Mouse (Mus musculus): ENCODE data around the gene Sdhaf4. TPM values are rescaled to one million over a fixed set of nuclear protein-coding genes. Genes with fewer than 3 reads are reported as not detected.

Sdhaf4 gene
- 99.9 and 101 TPM in 2 replicates for polyA plus RNA-seq (2015; fragmentation: Nextera tagmentation; extraction: Ambion mirVana)

- H3K9ac ChIP-seq (ENCODE audit: low read depth, low read length): peak within 1 kb of the TSS; percentile 94
- WGBS: under 1% methylated on average over 47 of the region's 47 CpGs
- H3K4me1 ChIP-seq (ENCODE audit: control insufficient read depth, insufficient read depth, low read length): peaks cover 5% of the 10 kb centered on the region
- H3K9me3 ChIP-seq (replicated peaks; ENCODE audit: control insufficient read depth, low read length, poor library complexity, severe bottlenecking): no peaks in the 10 kb centered on the region
- ATAC-seq: peak; percentile 96
- H3K27ac ChIP-seq (ENCODE audit: low read length): peak within 1 kb of the TSS; percentile 93
- H3K4me2 ChIP-seq (ENCODE audit: low read length): peak within 1 kb of the TSS; percentile 65
- H3K36me3 ChIP-seq (ENCODE audit: control insufficient read depth, insufficient read depth, low read length): no peaks in the 10 kb centered on the region
- no peaks in the 10 kb centered on the region for H3K27me3 ChIP-seq (ENCODE audit: control insufficient read depth, insufficient read depth, low read depth, low read length)
- H3K4me3 ChIP-seq (ENCODE audit: low read depth, low read length): peak within 1 kb of the TSS; percentile 64
Observed at GRCm38 (mm10) chr1:24005070-24005804, at the start of gene Sdhaf4. TSS of gene Sdhaf4 (minus strand) at chr1:24005656.

GRCm38 (mm10) chr1:24046730-24047510, 41.5 kb upstream of the Sdhaf4 start:
- ATAC-seq: no peak
- H3K36me3 ChIP-seq (ENCODE audit: control insufficient read depth, insufficient read depth, low read length): peaks cover 7% of the 10 kb centered on the region
- no peaks in the 10 kb centered on the region for H3K27me3 ChIP-seq (ENCODE audit: control insufficient read depth, insufficient read depth, low read depth, low read length)
- H3K4me1 ChIP-seq (ENCODE audit: control insufficient read depth, insufficient read depth, low read length): no peaks in the 10 kb centered on the region
- H3K27ac ChIP-seq (ENCODE audit: low read length): no peak overlapping the region
- H3K9me3 ChIP-seq (replicated peaks; ENCODE audit: control insufficient read depth, low read length, poor library complexity, severe bottlenecking): no peaks in the 10 kb centered on the region
- no peak overlapping the region for H3K4me2 ChIP-seq (ENCODE audit: low read length)
- WGBS: 76% methylated on average over 6 of the region's 6 CpGs
- no peak overlapping the region for H3K9ac ChIP-seq (ENCODE audit: low read depth, low read length)
- H3K4me3 ChIP-seq (ENCODE audit: low read depth, low read length): no peak overlapping the region

GRCm38 (mm10) chr1:24045627-24046026, 40.2 kb upstream of the Sdhaf4 start:
- Histone ChIP-seq H3K9ac (ENCODE audit: low read depth, low read length) (no peak overlapping the region), H3K4me3 (ENCODE audit: low read depth, low read length) (no peak overlapping the region), H3K27ac (ENCODE audit: low read length) (no peak overlapping the region), H3K27me3 (ENCODE audit: control insufficient read depth, insufficient read depth, low read depth, low read length) (no peaks in the 10 kb centered on the region), H3K4me2 (ENCODE audit: low read length) (no peak overlapping the region), H3K9me3 (replicated peaks; ENCODE audit: control insufficient read depth, low read length, poor library complexity, severe bottlenecking) (no peaks in the 10 kb centered on the region), H3K4me1 (ENCODE audit: control insufficient read depth, insufficient read depth, low read length) (no peaks in the 10 kb centered on the region), H3K36me3 (ENCODE audit: control insufficient read depth, insufficient read depth, low read length) (0 out of 2 replicates have a peak, but pooled peaks cover 2% of the 10 kb centered on the region)
- 56% methylated on average over 5 of the region's 5 CpGs for WGBS
- ATAC-seq: no peak

GRCm38 (mm10) chr1:24043007-24043406, 37.6 kb upstream of the Sdhaf4 start:
- H3K4me2 ChIP-seq (ENCODE audit: low read length): no peak overlapping the region
- H3K27ac ChIP-seq (ENCODE audit: low read length): no peak overlapping the region
- H3K9me3 ChIP-seq (replicated peaks; ENCODE audit: control insufficient read depth, low read length, poor library complexity, severe bottlenecking): no peaks in the 10 kb centered on the region
- no peak overlapping the region for H3K9ac ChIP-seq (ENCODE audit: low read depth, low read length)
- H3K4me3 ChIP-seq (ENCODE audit: low read depth, low read length): no peak overlapping the region
- no peaks in the 10 kb centered on the region for H3K27me3 ChIP-seq (ENCODE audit: control insufficient read depth, insufficient read depth, low read depth, low read length)
- WGBS: 39% methylated on average over 5 of the region's 5 CpGs
- H3K36me3 ChIP-seq (ENCODE audit: control insufficient read depth, insufficient read depth, low read length): 0 out of 2 replicates have a peak, but pooled peaks cover 2% of the 10 kb centered on the region
- H3K4me1 ChIP-seq (ENCODE audit: control insufficient read depth, insufficient read depth, low read length): no peaks in the 10 kb centered on the region
- ATAC-seq: no peak

GRCm38 (mm10) chr1:24033759-24034423, 28.4 kb upstream of the Sdhaf4 start:
- Histone ChIP-seq H3K36me3 (ENCODE audit: control insufficient read depth, insufficient read depth, low read length) (peaks cover 6% of the 10 kb centered on the region), H3K4me3 (ENCODE audit: low read depth, low read length) (no peak overlapping the region), H3K4me2 (ENCODE audit: low read length) (no peak overlapping the region), H3K27me3 (ENCODE audit: control insufficient read depth, insufficient read depth, low read depth, low read length) (no peaks in the 10 kb centered on the region), H3K9me3 (replicated peaks; ENCODE audit: control insufficient read depth, low read length, poor library complexity, severe bottlenecking) (no peaks in the 10 kb centered on the region), H3K4me1 (ENCODE audit: control insufficient read depth, insufficient read depth, low read length) (no peaks in the 10 kb centered on the region), H3K9ac (ENCODE audit: low read depth, low read length) (no peak overlapping the region), H3K27ac (ENCODE audit: low read length) (no peak overlapping the region)
- ATAC-seq: no peak
- WGBS: 92% methylated on average over 2 of the region's 2 CpGs

- no peak overlapping the region for H3K27ac ChIP-seq (ENCODE audit: low read length)
- H3K4me3 ChIP-seq (ENCODE audit: low read depth, low read length): no peak overlapping the region
- no peak overlapping the region for H3K4me2 ChIP-seq (ENCODE audit: low read length)
- peaks cover 6% of the 10 kb centered on the region; the same call in 1 of the 2 replicates for H3K36me3 ChIP-seq (ENCODE audit: control insufficient read depth, insufficient read depth, low read length)
- H3K4me1 ChIP-seq (ENCODE audit: control insufficient read depth, insufficient read depth, low read length): no peaks in the 10 kb centered on the region
- H3K9me3 ChIP-seq (replicated peaks; ENCODE audit: control insufficient read depth, low read length, poor library complexity, severe bottlenecking): no peaks in the 10 kb centered on the region
- H3K9ac ChIP-seq (ENCODE audit: low read depth, low read length): no peak overlapping the region
- ATAC-seq: no peak
- no peaks in the 10 kb centered on the region for H3K27me3 ChIP-seq (ENCODE audit: control insufficient read depth, insufficient read depth, low read depth, low read length)
- WGBS: 92% methylated on average over 6 of the region's 6 CpGs
Observed at GRCm38 (mm10) chr1:24010821-24011220, 5.4 kb upstream of the Sdhaf4 start.

- Histone ChIP-seq H3K9me3 (replicated peaks; ENCODE audit: control insufficient read depth, low read length, poor library complexity, severe bottlenecking) (no peaks in the 10 kb centered on the region), H3K27me3 (ENCODE audit: control insufficient read depth, insufficient read depth, low read depth, low read length) (no peaks in the 10 kb centered on the region), H3K4me2 (ENCODE audit: low read length) (no peak overlapping the region), H3K9ac (ENCODE audit: low read depth, low read length) (no peak overlapping the region), H3K27ac (ENCODE audit: low read length) (no peak overlapping the region), H3K4me3 (ENCODE audit: low read depth, low read length) (no peak overlapping the region), H3K36me3 (ENCODE audit: control insufficient read depth, insufficient read depth, low read length) (peaks cover 6% of the 10 kb centered on the region; the same call in 1 of the 2 replicates), H3K4me1 (ENCODE audit: control insufficient read depth, insufficient read depth, low read length) (no peaks in the 10 kb centered on the region)
- no peak for ATAC-seq
- 90% methylated on average over 6 of the region's 6 CpGs for WGBS
Observed at GRCm38 (mm10) chr1:24010016-24010415, 4.6 kb upstream of the Sdhaf4 start.

GRCm38 (mm10) chr1:24007621-24008020, 2.2 kb upstream of the Sdhaf4 start:
- Histone ChIP-seq H3K9ac (ENCODE audit: low read depth, low read length) (no peak overlapping the region), H3K4me3 (ENCODE audit: low read depth, low read length) (no peak overlapping the region), H3K36me3 (ENCODE audit: control insufficient read depth, insufficient read depth, low read length) (peaks cover 3% of the 10 kb centered on the region; the same call in 1 of the 2 replicates), H3K4me1 (ENCODE audit: control insufficient read depth, insufficient read depth, low read length) (peaks cover 5% of the 10 kb centered on the region), H3K27me3 (ENCODE audit: control insufficient read depth, insufficient read depth, low read depth, low read length) (no peaks in the 10 kb centered on the region), H3K4me2 (ENCODE audit: low read length) (no peak overlapping the region), H3K9me3 (replicated peaks; ENCODE audit: control insufficient read depth, low read length, poor library complexity, severe bottlenecking) (no peaks in the 10 kb centered on the region), H3K27ac (ENCODE audit: low read length) (no peak overlapping the region)
- no peak for ATAC-seq
- 93% methylated on average over 8 of the region's 8 CpGs for WGBS

All from midbrain, embryonic 16.5 days (tissue).